Mouse (Mus musculus): ENCODE measurements around the gene B230219D22Rik. TPM values are rescaled to one million over a fixed set of nuclear protein-coding genes. Genes with fewer than 3 reads are reported as not detected.
A peak's percentile ranks its signal among the peaks of the same experiment; 100 is the strongest.

B230219D22Rik gene
- polyA plus RNA-seq, 1 experiment: 7.5 TPM

GRCm38 (mm10) chr13:55726598-55727119 lies 33.7 kb downstream of the B230219D22Rik start:
- 2% methylated on average over 4 of the region's 4 CpGs for WGBS
- no peaks in the 10 kb centered on the region for H3K27me3 ChIP-seq (ENCODE audit: control insufficient read depth, insufficient read depth, low read length)
- TF ChIP-seq POLR2A (IDR thresholded peaks at IDR 0.05; ENCODE audit: low read depth, low read length): no peak
- TF ChIP-seq CTCF (IDR thresholded peaks at IDR 0.05; ENCODE audit: extremely low read depth, insufficient read length, insufficient replicate concordance, low read depth, low read length): no peak
- H3K4me1 ChIP-seq (ENCODE audit: control insufficient read depth, insufficient read depth, insufficient read length, low read length): no peaks in the 10 kb centered on the region
- H3K4me3 ChIP-seq (ENCODE audit: low read depth, low read length): peak overlapping the region; percentile 65
- H3K27ac ChIP-seq (ENCODE audit: insufficient read depth, low read depth, low read length): peak overlapping the region; percentile 90
- peaks cover 11% of the 10 kb centered on the region; the same call in 1 of the 2 replicates for H3K36me3 ChIP-seq (ENCODE audit: control insufficient read depth, insufficient read depth, low read length)

- no peaks in the 10 kb centered on the region for H3K27me3 ChIP-seq (ENCODE audit: control insufficient read depth, insufficient read depth, low read length)
- no peaks in the 10 kb centered on the region for H3K4me1 ChIP-seq (ENCODE audit: control insufficient read depth, insufficient read depth, insufficient read length, low read length)
- H3K27ac ChIP-seq (ENCODE audit: insufficient read depth, low read depth, low read length): peak within 1 kb of the TSS; percentile 90
- under 1% methylated on average over 70 of the region's 73 CpGs for WGBS
- TF ChIP-seq CTCF (IDR thresholded peaks at IDR 0.05; ENCODE audit: extremely low read depth, insufficient read length, insufficient replicate concordance, low read depth, low read length) (no peak; the same call in 1 of the 2 replicates), POLR2A (IDR thresholded peaks at IDR 0.05; ENCODE audit: low read depth, low read length) (peak; percentile 80)
- peak within 1 kb of the TSS; percentile 65 for H3K4me3 ChIP-seq (ENCODE audit: low read depth, low read length)
- peaks cover 8% of the 10 kb centered on the region; the same call in 1 of the 2 replicates for H3K36me3 ChIP-seq (ENCODE audit: control insufficient read depth, insufficient read depth, low read length)
Observed at GRCm38 (mm10) chr13:55727120-55727838, 34.4 kb downstream of the B230219D22Rik start, which contains the start of gene Pcbd2. Gene Pcbd2 (plus strand): TSS chr13:55727368.

- H3K4me3 ChIP-seq (ENCODE audit: low read depth, low read length): peak overlapping the region; percentile 65
- peaks cover 8% of the 10 kb centered on the region; the same call in 1 of the 2 replicates for H3K36me3 ChIP-seq (ENCODE audit: control insufficient read depth, insufficient read depth, low read length)
- no peaks in the 10 kb centered on the region for H3K4me1 ChIP-seq (ENCODE audit: control insufficient read depth, insufficient read depth, insufficient read length, low read length)
- H3K27me3 ChIP-seq (ENCODE audit: control insufficient read depth, insufficient read depth, low read length): no peaks in the 10 kb centered on the region
- peak overlapping the region; percentile 90 for H3K27ac ChIP-seq (ENCODE audit: insufficient read depth, low read depth, low read length)
- TF ChIP-seq POLR2A (IDR thresholded peaks at IDR 0.05; ENCODE audit: low read depth, low read length) (peak; percentile 50; the same call in 1 of the 2 replicates), CTCF (IDR thresholded peaks at IDR 0.05; ENCODE audit: extremely low read depth, insufficient read length, insufficient replicate concordance, low read depth, low read length) (peak; percentile 40; the same call in 1 of the 2 replicates)
- WGBS: under 1% methylated on average over 19 of the region's 19 CpGs
Observed at GRCm38 (mm10) chr13:55727839-55728238, 34.9 kb downstream of the B230219D22Rik start.

- Histone ChIP-seq H3K36me3 (ENCODE audit: control insufficient read depth, insufficient read depth, low read length) (no peaks in the 10 kb centered on the region), H3K4me1 (ENCODE audit: control insufficient read depth, insufficient read depth, insufficient read length, low read length) (no peaks in the 10 kb centered on the region; the same call in 1 of the 2 replicates), H3K27ac (ENCODE audit: insufficient read depth, low read depth, low read length) (no peak overlapping the region), H3K27me3 (ENCODE audit: control insufficient read depth, insufficient read depth, low read length) (no peaks in the 10 kb centered on the region), H3K4me3 (ENCODE audit: low read depth, low read length) (no peak overlapping the region)
- WGBS: 93% methylated on average over 7 of the region's 7 CpGs
- TF ChIP-seq POLR2A (IDR thresholded peaks at IDR 0.05; ENCODE audit: low read depth, low read length): no peak
- no peak for TF ChIP-seq CTCF (IDR thresholded peaks at IDR 0.05; ENCODE audit: extremely low read depth, insufficient read length, insufficient replicate concordance, low read depth, low read length)
Observed at GRCm38 (mm10) chr13:55730716-55731115, 37.8 kb downstream of the B230219D22Rik start.

DNA sequence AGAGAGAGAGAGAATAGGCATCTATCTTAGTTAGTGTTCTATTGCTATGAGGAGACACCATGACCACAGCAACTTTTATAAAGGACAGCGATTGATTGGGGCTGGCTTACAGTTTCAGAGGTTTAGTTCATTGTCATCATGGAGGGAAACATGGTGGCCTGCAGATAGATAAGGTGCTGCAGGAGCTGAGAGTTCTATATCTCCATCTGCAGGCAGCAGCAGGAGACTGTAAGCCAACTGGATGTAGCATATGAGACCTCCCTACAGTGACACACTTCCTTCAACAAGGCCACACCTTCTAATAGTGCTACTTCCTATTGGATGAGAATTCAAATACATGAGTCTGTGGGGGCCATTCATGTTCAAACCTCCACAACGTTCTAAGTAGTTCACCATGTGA lies 39.2 kb downstream of the B230219D22Rik start:
- Histone ChIP-seq H3K36me3 (ENCODE audit: control insufficient read depth, insufficient read depth, low read length) (no peaks in the 10 kb centered on the region), H3K4me1 (ENCODE audit: control insufficient read depth, insufficient read depth, insufficient read length, low read length) (no peaks in the 10 kb centered on the region; the same call in 1 of the 2 replicates), H3K27ac (ENCODE audit: insufficient read depth, low read depth, low read length) (no peak overlapping the region), H3K27me3 (ENCODE audit: control insufficient read depth, insufficient read depth, low read length) (no peaks in the 10 kb centered on the region), H3K4me3 (ENCODE audit: low read depth, low read length) (no peak overlapping the region)
- TF ChIP-seq POLR2A (IDR thresholded peaks at IDR 0.05; ENCODE audit: low read depth, low read length) (no peak), CTCF (IDR thresholded peaks at IDR 0.05; ENCODE audit: extremely low read depth, insufficient read length, insufficient replicate concordance, low read depth, low read length) (no peak)
- 78% methylated on average over 2 of the region's 2 CpGs for WGBS

- H3K27ac ChIP-seq (ENCODE audit: insufficient read depth, low read depth, low read length): no peak overlapping the region
- TF ChIP-seq POLR2A (IDR thresholded peaks at IDR 0.05; ENCODE audit: low read depth, low read length): no peak
- TF ChIP-seq CTCF (IDR thresholded peaks at IDR 0.05; ENCODE audit: extremely low read depth, insufficient read length, insufficient replicate concordance, low read depth, low read length): no peak
- H3K36me3 ChIP-seq (ENCODE audit: control insufficient read depth, insufficient read depth, low read length): no peaks in the 10 kb centered on the region
- no peak overlapping the region for H3K4me3 ChIP-seq (ENCODE audit: low read depth, low read length)
- H3K4me1 ChIP-seq (ENCODE audit: control insufficient read depth, insufficient read depth, insufficient read length, low read length): no peaks in the 10 kb centered on the region; the same call in 1 of the 2 replicates
- H3K27me3 ChIP-seq (ENCODE audit: control insufficient read depth, insufficient read depth, low read length): no peaks in the 10 kb centered on the region
- 46% methylated on average over 22 of the region's 22 CpGs for WGBS
Observed at GRCm38 (mm10) chr13:55733628-55734502, 40.9 kb downstream of the B230219D22Rik start.

Data from small intestine, adult 2 months (tissue).